Mouse (Mus musculus): Measurements from ENCODE around the gene Astn2.

Gene Astn2

DNA sequence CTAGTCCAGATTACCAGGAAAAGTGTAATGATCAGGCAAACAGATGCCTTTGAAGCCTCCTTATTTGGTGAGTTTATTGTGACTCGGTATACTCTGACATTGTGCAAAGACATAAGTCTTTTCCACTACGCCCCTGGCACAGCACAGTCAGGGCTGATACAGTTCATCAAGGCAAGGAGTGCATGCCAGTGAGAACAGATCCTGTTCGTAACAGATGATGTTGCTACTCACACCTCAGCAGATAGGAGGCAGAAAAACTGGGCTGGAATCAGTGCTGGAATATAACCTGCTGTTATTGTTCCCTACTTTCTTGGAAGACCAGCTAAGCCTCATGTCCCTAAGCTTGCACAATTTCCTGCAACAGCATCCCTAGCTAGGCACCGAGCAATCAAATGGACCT, 565.6 kb downstream of the Astn2 start:
- no peak for DNase-seq

DNA sequence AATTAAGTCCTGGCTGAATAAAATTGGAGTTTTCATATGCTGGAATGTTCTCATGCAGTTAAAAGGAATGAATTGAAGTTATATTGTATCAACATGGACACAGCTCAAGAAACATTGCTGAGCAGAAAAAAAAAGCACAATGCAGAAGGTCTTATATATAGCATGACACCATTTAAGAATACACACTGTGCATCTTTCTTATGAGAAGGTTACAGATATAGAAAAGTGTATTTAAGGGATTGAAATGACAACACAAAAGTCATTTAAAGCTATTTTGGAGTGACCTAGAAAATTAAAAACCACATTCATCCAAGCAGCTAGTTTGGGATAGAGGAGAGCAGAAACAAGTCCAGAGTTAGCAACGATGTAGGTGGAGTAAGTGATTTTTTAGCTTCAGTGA, 571.4 kb downstream of the Astn2 start:
- no peak for DNase-seq

- peak in 1 of 2 experiments; percentile 18 for DNase-seq
Measured at GRCm38 (mm10) chr4:65831872-65832271, 572.5 kb downstream of the Astn2 start.

DNA sequence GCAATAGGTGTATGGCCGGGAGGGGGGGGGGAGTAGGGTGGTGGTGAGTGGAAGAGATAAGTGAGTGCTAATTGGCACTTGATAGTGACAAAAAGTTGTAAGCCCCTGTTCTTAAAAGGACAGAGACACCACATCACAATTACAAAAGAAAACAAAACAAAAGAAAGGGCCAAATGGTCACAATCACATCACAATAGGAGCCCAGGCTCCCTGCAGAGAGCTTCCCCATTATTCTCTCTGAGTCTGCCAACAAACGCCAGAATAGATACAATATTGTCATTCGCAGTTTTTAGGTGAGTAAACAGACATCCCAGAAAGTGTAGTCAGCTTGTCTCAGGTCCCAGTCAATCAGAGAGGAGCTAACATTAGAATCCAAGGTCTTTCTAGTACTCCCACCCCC, 573.9 kb downstream of the Astn2 start:
- peak; percentile 62 to 74 for DNase-seq

- DNase-seq, result no peak
Measured at GRCm38 (mm10) chr4:65821070-65821469, 583.3 kb downstream of the Astn2 start.

DNA sequence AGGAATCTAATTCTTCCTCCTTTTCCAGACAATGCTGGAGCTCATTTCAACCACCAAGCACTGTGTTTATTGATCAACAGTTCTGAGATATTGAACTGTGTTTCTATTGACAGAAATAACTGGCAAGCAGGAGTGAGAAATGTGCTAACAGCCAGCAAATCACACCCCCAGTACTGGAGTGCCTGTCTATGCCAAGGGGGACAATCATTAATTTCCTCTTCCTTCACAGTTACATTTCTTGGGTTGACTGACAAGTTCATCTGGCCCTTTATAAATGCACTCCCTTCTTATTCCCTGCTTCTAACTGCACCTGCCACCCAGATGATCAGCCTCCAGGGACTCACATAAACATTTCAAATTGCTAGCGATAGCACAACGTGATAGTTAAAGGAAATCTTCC, 584.2 kb downstream of the Astn2 start:
- no peak for DNase-seq

GRCm38 (mm10) chr4:65819835-65820234, 584.6 kb downstream of the Astn2 start:
- no peak for DNase-seq

DNA sequence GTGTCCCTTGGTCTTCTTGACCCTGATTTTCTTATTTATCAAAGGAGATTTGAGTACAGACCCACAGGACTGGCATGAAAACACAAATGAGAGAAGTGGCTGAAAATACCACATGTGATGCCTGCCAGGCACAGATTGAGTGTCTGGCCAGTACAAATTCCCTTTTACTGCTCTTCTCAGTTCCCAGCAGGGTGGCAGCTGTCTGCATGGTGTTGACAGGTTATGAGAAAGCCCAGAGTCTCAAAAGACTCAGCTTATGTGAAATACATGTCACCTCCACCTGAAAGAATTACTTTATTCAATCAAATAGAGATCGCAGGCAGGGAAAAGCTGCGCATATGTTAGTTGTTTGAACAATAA, 590.3 kb downstream of the Astn2 start:
- DNase-seq, result peak; percentile 64 to 73

DNA sequence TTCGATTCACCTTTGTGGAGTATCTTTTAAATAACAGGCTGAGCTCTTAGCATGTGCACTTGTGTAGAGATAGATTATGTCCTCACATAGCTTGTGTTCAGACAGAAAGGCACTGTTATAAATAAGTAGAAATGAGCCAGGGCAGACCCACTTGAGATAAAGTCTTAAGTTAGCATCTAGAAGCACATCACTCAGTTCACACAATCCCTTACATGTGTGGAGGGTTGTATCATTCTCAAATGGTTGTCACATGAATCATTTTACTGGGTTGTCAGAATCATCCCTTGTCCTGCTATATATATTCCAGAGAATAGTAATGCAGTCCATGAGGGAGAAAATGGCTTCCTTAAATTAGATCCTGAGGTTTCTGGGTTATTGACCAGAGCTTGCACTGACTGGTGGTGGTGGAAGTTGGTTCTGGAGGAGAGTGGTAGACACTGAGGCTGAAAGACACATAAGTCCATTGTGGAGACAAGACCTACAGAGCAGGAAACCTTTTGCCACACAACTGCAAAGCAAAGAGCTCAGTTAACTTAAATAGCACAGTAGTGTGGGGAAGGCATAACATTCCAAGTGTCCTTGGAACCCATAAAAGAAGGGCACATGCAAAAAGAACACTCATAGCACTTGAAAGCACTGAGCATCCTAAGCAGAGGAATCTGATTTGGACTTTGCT, 590.8 kb downstream of the Astn2 start:
- no peak for DNase-seq

DNA sequence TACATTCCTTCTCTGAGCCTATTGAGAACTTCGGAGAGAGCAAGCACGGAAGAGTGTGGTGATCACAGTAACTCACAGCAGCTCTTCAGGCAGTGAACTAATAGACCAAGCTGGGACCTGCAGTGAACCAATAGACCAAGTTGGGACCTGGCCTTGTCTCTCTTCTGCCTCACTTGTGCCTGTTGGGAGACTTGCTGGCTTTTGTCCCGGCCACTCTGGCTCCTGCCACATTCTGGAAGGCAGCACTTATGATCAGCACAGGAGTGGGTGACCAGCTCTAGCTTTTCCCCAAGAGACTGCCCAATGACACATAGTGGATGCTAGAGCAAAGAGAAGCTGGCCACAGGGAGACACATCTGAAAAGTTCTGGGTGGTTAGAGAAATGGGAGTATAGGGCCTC, 597.1 kb downstream of the Astn2 start:
- DNase-seq, result peak; percentile 44 to 52

DNA sequence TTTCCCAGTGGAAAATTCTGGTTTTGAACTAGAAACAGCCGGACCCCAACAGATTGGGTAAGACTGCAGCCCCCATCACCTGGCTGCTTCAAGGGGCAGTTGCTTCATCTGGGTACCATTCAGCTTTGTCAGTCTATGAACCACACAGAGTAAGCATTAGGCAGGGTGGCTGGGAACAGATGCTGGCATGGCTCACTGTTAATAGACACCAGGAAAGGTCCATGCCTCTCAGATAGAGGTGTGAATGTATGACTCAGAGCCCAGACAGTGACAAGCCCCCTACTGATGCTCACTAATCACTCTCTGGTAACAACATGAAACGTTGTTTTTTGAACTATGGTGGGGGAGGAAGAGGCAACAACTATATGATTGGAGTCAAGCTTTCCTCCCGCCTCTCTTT, 603.2 kb downstream of the Astn2 start:
- peak; percentile 27 to 53 for DNase-seq

DNA sequence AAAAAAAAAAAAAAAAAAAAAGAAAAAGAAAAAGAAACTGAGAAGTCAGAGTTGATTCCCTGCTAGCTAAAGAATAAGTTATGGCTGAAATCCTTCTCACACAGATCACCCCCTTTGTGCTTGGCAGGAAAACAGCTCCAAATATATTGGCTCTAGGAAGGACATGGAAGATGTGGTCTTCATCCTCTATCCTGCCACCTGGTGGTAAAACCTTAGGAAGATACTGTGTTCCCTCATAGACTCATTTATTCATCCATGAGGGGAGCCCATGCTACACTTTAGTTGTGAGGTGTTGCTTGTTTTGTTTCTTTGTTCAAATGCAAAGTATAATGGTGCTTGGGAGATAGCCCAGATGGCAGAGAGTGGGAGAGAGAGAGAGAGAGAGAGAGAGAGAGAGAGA, 613.4 kb downstream of the Astn2 start:
- peak in 1 of 2 experiments; percentile 27 for DNase-seq

DNA sequence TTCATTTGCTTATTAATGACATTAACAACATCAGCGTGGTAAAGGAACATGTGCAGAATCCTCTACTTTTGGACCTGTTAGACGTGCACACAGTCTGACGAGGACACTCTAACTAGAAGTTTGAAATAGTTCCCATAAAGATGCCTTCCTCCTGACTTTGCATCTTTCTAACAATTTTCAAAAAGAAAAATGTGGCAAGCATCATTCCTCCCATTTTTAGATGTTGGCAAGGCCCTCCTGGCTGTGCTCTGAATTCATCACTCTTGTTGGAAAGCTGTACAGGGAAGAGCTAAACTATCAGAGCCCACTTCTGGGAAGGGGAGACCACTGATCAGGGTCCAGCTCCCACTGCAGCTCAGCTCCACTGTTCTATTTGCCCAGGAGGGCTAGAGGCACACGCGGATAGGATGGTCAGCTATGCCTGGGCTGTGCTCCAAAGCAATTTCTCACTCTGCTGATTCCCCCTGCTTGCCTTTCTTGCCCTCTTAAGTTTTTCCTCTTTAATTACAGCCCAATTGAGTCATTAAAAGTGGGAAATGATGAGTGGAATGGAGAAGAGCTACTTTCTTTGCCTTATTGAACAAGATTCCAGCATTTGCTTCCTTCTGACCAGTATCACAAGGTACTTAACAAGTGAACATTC, 630.9 kb downstream of the Astn2 start:
- no peak for DNase-seq

DNA sequence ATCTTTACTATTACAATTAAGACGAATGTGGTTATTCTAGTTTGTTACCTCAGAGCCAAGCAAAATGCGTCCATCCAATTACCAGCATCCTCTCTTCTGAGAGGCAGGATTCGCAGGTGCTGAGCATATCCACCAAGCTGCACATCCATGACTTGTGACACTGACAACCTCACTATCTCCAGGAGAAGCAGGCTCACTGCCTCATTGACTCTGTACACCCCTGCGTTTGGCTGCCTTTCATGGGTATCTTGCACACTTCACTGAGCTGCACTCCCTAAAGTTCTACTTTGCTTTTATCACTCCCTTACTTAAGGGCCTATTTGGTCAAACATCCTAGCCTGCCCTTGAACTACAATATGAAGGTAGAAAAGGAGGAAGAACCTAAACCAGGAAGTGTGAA, 633.5 kb downstream of the Astn2 start:
- DNase-seq, result no peak

DNA sequence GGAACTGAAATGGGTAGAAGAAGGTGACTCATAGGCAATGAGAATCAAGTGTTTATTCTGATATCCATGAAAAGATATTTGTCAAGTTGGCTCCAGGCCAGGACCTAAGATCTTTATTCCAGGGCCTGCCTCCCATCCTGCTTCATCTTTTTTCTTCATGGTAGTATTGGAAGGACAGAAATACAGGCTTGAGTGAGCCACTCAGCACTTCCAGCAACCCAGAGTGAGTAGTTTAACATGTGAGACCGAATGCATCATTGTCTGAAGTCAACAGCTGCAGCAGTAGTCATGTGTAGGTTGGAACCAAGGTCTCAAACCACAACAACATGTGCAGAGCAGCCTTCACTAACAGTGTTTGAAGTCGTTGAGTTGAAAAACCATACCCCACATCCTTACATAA, 636.5 kb downstream of the Astn2 start:
- no peak for DNase-seq

DNA sequence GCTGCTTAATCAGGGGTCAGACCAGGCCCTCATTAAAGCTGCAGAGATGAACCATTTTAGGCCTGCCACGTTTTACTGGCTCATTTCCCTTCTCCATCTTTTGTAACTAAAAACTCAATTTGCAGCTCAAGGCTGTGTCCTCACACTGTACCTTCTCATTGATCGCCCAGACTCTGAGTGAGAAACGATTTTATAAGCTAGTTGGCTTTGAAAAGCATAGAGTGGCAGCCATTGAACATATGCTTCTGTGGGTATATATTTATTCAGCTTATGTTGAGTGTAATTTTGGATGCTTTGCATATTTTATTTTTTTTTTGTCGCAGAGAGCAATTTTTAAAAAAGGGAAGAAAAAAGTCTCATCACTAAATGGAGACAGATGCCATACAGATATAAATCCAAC, 637.0 kb downstream of the Astn2 start:
- DNase-seq, result no peak

GRCm38 (mm10) chr4:65765312-65765711, 639.1 kb downstream of the Astn2 start:
- DNase-seq, result no peak

DNA sequence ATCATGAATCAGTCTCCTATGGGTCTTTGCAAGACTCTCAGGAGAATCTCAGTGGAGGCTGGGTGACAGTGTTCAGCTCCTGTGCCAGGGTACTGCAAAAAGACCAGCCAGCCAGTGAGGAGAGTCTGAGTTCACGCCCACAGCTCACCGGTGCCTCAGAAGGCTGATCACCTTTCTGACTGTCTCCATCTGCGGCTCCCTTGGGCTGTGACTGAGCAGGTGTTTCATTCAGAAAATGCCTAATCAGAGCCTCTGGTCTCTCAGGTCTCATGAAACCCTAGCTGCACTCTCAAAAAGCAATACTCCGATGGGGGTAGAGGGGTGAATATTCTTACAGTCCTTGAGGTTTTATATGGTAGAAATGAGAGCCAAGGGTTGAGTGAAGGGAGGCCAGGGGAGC, 640.1 kb downstream of the Astn2 start:
- peak; percentile 27 to 35 for DNase-seq

DNA sequence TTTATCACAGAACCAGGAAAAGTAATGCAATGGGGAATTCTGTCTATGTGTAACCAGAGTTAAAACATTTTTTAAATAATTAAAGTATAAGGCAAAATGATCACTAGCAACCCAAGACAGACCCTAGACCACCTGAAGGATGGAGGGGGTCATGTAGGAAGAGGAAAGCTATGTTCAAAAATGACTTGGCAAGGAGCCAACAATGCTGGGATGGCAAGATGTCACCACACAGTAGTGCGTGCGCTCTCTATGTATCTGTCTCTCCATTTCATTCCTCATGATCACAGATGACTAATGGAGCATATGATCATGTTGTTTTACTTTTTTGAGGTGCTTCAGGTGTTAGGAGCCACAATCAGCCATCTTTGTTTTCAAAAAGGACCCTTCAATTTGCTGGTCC, 640.6 kb downstream of the Astn2 start:
- peak in 1 of 2 experiments; percentile 36 for DNase-seq

- peak; percentile 63 to 67 for DNase-seq
Measured at GRCm38 (mm10) chr4:65762116-65762515, 642.3 kb downstream of the Astn2 start.

DNA sequence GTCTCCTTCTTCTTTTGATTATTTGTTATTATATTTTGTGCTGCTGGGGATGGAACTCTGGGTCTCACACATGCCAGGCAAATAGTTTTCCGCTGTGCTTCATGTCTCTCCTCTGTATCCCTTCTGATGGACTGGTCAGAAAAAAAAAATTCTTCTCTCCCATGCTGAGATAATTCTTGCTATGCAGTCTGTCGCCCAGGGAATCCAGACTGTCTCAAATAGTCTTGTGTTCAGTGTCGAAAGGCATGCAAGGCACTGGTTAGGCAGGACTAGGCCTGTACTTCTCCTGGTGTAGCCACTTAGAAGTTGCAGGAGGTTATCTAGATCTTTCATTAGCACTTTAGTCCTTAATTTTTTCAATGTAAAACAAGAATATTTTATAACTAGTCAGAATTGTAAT, 642.8 kb downstream of the Astn2 start:
- DNase-seq, result peak; percentile 18 to 37

GRCm38 (mm10) chr4:65758875-65759201, 645.6 kb downstream of the Astn2 start:
- DNase-seq, result no peak

DNA sequence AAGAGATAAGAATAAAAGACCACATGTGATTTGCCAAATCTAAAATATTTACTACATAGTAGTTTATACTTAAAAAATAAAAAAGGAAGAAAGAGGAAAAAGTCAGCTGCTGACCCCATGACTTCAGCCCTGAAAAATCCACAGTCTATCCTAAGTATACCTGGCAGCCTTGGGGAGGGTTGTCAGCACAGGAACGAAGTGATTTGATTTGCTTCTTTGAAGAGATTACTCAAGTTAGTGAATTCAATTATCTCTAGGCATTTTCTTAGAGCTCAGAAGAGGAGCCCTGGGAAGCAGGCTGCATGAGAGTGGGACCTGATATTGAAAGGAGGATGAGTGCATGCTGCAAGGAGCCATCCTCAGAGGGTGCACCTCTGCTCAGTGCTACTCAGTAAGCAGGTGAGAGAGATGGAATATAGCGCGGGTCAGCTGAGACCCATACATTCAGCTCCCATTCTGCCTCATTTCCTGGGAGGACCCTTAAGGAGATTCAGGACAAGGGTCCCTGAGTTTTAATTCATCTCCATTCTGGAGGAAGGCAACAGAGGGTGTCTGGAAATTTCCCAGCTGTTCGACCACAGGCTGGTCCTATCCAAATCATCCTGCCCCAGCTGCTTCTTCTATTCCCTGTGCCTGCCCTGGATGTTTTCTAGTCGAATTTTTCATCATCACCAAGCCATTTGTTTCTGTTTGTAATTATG, 646.1 kb downstream of the Astn2 start:
- no peak for DNase-seq

DNA sequence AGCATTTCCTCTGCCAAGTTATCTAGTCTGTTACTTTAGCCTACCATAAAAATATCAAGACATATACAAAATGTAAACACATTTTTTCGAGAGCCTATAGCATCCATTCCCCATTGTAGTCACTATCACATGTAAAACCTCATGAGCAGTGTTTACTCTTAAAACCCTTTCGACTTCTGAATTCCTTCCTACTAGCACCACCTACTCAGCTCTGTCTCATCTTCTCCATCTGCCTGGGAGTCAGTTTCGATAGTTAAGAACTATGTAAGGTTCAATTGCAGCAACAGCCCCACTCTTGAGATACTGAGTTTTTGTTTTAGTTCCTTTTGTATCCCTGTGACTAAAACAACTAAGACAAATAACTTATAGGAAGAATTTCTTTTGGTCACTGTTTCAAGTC, 651.5 kb downstream of the Astn2 start:
- DNase-seq, result no peak
